Mouse (Mus musculus) heart, adult 2 months (tissue): ENCODE measurements around the gene Gm42417.

ENCODE experiments used
- CTCF ChIP-seq: fragments of 200-600 bp; IDR thresholded peaks from 2 replicates; pipeline ENCODE4 v1.8.1; 2022; ENCODE audit warnings: antibody characterized with exemption, mild to moderate bottlenecking, moderate library complexity
- POLR2A ChIP-seq: fragments of 200-500 bp; IDR thresholded peaks from 2 replicates; pipeline ENCODE4 v1.6.1; 2011; ENCODE audit warnings: mild to moderate bottlenecking, low read depth, low read length, control low read depth; ENCODE audit not compliant: insufficient read depth

DNA sequence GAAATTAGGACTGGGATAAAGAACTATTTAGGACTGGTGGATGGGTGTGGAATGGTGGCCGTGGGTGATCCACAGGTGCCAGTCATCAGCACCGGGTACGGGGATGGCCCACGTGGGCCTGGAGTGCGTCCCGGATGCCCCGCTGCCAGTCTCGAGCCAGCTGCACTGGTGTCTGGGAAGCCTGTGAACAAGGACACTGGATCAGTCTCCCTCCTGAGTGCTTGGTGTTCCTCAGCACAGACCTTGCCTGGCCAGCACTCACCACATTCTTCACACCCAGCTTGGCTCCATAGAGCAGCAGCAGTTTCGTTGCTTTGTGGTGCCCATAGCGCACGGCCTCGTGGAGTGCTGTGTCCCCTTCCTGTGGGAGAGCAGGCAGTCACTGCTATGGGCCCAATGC lies 7.8 kb downstream of the Gm42417 start:
- TF ChIP-seq CTCF (no peak), POLR2A (peak; percentile 24; the same call in 1 of the 2 replicates)
